Mouse (Mus musculus) right cerebral cortex, adult 2 months (tissue): Measurements from ENCODE around the gene Dact1.

Experiments
- DNase-seq, 2 experiments: peaks; one replicate each; pipeline ENCODE4 v3.0.0; 2021 to 2022; ENCODE audit warnings: low spot score in 2 of 2

Dact1 gene

DNA sequence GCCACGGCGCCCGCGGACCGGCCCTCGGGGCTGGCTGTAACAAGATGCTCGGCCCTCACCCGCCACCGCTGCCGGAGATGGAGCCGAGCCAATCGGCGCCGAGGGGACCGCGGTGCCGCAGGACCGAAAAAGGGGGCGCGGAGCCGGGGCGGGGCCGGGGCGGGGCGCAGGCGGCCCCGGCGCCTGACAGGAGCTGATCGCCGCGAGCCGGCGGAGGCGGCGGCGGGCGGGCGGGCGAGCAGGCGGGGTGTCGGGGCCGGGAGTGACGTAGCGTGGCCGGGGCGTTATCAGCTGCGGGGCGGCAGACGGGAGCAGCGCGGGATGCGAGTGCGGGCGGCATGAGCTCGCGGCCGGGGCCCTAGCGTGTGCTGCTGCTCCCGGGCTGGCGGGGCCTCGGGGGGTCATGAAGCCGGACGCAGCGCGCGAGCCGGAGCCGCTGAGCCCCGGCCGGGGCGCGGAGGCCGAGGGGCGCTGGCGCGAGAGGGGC, at the start of gene Dact1:
TSS of gene Dact1 (plus strand) at position 304 of the 487 bp plus-strand sequence.
- peak; percentile 54 to 55 for DNase-seq

- no peak for DNase-seq
These were observed 45.5 kb upstream of the Dact1 start for GRCm38 (mm10) chr12:71264211-71264610.

GRCm38 (mm10) chr12:71269367-71269766, 40.3 kb upstream of the Dact1 start:
- no peak for DNase-seq

GRCm38 (mm10) chr12:71271131-71271530, 38.6 kb upstream of the Dact1 start:
- no peak for DNase-seq

DNA sequence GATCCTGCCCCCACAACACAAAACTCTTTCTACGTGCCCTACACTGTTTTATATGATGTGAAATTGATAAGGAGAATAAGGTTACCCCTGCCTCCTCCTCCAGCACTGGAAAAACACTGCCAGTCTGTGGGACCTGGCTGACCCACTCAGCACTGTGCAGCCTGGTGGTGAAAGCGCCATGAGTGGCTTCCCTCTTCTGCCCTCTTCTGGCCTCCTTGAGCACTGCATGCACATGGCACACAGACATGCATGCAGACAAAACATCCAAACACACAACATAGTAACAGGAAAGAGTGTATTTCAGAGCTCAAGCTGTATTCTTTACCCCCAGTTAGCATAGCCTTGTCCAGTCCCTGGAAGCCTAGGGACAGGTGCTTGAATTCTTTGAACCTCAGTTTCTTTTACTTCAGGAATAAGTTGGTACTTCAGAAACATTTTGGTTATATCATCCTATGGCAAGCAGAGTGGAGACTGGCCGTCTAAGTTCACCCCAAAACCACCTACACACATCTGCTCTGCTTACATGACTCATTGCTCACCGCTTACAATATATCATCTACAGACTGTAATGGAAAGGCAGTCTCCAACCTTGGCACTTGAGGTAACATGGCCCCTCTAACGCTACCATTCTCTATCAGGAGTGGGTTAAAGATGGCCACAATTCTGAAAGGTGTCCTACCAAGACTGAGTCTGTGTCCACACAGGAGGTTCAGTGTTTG, 35.0 kb upstream of the Dact1 start:
- DNase-seq: no peak

DNA sequence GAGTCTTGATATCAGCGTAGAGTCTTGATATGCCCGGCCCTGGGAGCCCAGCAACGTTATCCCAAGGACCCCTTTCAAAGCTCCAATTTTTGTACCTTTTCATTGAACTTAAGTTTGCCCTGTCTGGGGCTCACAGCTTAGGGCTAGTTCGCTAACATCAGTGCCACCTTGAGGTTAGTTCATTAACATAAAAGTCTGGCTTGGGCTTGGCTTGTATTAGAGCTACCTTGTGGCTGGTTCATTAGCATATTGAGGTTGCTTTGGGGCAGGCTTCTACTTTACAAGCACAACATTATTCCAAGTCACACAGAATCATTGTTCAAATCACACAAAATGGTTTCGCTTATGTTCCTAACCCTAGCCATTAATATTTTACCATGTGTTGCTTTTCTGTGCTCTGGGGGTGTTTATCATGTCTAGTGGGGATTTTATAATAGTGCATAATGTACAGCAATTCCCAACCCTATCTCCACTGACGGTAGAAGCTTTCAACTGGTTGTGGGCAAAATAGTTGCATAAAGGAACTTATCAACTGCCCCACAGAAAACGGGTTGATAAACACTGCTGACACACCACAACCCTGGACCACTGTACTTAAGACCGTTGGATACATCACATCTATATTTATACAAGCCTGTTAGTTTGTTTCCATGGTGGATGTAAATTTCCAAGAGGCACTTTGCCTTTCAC, 33.6 kb upstream of the Dact1 start:
- DNase-seq: no peak

DNA sequence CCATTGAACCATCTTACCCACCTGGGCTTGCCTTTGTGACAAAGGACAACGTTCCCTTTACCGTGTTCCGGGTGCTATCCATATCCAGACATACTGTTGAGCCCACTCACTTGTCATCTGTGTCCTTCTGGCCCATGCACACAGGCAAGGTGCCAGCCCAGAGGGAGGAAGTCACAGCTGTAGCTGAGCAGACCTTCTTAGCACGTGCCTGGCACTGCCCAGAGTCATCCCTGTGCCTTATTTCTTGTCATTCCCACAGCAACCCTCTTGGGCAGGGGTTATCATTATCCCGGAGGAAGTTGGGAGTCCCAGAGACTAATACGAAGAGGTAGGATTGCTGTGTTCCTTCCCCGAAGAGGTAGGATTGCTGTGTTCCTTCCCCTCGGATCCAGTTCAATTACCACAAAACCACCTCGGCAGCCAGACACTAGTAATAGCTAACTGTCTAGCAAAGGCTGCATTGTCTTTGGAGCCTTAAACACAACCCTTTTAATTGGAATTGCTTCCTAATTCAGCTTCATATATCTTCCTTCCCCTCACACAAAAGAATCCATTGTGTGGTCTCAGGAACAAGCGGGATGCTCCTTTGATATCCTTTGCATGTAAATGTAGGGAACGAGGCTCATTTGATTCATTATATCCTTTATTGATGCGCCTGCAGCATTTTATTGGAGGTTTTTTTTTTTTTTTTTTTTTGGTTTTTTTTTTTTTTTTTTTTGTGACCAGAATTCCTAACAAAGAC, 30.0 kb upstream of the Dact1 start:
- peak in 1 of 2 experiments; percentile 32 for DNase-seq

- no peak for DNase-seq
These were observed 28.4 kb upstream of the Dact1 start for GRCm38 (mm10) chr12:71281201-71281768.

DNA sequence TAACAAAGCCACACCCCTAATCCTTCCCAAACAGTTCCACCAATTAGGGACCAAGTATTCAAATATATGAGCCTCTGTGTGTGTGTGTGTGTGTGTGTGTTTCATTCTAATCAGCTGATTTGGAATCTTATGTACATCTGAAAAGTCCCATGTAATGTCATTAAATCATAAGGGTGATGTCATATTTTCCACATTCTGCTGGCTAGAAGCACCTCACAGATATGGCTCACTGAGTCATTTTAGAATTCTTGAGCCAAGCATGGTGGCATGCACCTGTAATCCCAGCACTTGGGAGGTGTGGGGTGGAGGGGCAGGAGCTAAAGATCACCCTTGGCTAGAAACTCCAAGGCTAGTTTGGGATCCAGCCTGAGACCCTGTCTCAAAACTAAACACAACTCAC, 24.3 kb upstream of the Dact1 start:
- no peak for DNase-seq

DNA sequence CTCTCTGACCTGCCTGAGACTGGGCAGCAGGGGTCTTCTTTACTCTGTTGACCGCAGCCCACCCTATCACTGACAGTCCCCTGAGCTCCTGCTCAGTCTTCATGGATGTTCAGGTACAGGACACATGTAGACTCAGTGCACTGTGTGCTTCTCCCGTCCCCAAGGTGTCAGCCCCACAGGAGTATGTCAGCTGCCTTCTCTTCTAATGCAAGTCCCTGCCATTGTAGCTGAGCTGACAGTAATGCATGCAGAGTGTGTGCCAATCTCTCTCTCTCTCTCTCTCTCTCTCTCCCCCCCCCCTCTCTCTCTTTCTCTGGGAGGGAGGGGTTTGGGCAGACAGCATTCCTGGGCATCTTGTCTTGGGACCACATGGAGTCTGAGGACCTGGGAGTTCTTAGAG, 19.2 kb upstream of the Dact1 start:
- no peak for DNase-seq

GRCm38 (mm10) chr12:71293960-71294942, 15.4 kb upstream of the Dact1 start:
- DNase-seq: no peak

- no peak for DNase-seq
These were observed 12.7 kb upstream of the Dact1 start for GRCm38 (mm10) chr12:71296849-71297535.

GRCm38 (mm10) chr12:71310068-71310931, 616 bp downstream of the Dact1 start:
- DNase-seq: peak; percentile 27 to 49

DNA sequence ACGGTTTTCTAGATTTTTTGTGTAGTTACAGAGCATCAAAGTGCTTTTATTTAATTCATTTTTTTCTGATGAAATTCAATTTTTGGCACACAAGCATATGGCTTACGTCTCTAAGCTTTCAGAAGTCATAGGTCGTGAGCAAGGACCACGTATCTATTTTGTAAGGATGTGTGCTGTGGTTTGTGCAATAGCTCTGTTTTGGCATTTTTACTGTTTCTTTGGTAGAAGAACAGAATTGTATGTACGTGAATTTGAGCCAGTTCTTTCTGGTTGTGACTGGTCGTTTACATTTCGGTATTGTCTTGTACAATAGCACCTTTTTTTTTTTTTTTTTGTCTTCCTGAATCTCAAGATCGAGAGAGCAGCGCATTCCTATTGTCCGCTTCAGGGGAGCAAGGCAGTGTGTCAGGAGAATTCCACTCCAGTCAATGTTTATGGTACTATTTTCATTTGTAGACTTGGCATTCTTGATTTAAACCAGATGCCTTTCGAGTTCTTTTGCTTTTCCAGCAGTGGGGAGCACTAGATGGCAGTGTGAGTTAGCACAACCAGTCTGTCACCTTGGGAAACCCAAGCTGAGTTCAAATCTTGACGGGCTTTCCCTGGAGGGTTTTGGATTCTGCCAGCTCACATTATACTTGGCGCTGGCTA, 1.7 kb downstream of the Dact1 start:
- peak; percentile 76 for DNase-seq

- DNase-seq: no peak
These were observed 8.6 kb downstream of the Dact1 start for GRCm38 (mm10) chr12:71318239-71318638.

- no peak for DNase-seq
These were observed 9.9 kb downstream of the Dact1 start for GRCm38 (mm10) chr12:71319536-71319935.

GRCm38 (mm10) chr12:71332646-71333045, 23.0 kb downstream of the Dact1 start:
- DNase-seq: no peak

GRCm38 (mm10) chr12:71333561-71333960, 23.9 kb downstream of the Dact1 start:
- DNase-seq: no peak
